Mouse (Mus musculus): ENCODE results near the gene Tmem138.

GRCm38 (mm10) chr19:10557430-10557829 lies 19.7 kb downstream of the Tmem138 start:
- TF ChIP-seq CTCF (IDR thresholded peaks at IDR 0.05; ENCODE audit: control insufficient read depth, insufficient read depth, low read length): no peak
- no peak for TF ChIP-seq POLR2A (IDR thresholded peaks at IDR 0.05; ENCODE audit: borderline replicate concordance, control insufficient read depth, low read depth, low read length)
